Mouse (Mus musculus): Measurements from ENCODE around the gene Fam241a. TPM values are rescaled to one million over a fixed set of nuclear protein-coding genes. Genes with fewer than 3 reads are reported as not detected.

Gene Fam241a
- 12.0 TPM for total RNA-seq (2023)

GRCm38 (mm10) chr3:127895792-127896541, at the start of gene Fam241a:
Gene Fam241a (minus strand): TSS chr3:127896324.

GRCm38 (mm10) chr3:127837154-127837865, 58.8 kb downstream of the Fam241a start, which contains the start of gene Ap1ar:
Gene Ap1ar (minus strand): TSS chr3:127837523.

Other genes with a start within 250 kb of the Fam241a start
- 2.3 TPM for gene Alpk1, start 115.8 kb downstream of the Fam241a start, total RNA-seq (2023)
- 1.4 TPM for gene Tifa, start 106.5 kb downstream of the Fam241a start, total RNA-seq (2023)
- 40.8 TPM for gene Ap1ar, start 58.8 kb downstream of the Fam241a start, total RNA-seq (2023)

All from CD4-positive naive resting alpha-beta T cell, adult 57 days (primary cell).